Mouse (Mus musculus): ENCODE results near the gene Lrrc4. TPM values are rescaled to one million over a fixed set of nuclear protein-coding genes. Genes with fewer than 3 reads are reported as not detected.

The Lrrc4 gene
- polyA plus RNA-seq, 2 experiments: 0.61 to 0.99 TPM

DNA sequence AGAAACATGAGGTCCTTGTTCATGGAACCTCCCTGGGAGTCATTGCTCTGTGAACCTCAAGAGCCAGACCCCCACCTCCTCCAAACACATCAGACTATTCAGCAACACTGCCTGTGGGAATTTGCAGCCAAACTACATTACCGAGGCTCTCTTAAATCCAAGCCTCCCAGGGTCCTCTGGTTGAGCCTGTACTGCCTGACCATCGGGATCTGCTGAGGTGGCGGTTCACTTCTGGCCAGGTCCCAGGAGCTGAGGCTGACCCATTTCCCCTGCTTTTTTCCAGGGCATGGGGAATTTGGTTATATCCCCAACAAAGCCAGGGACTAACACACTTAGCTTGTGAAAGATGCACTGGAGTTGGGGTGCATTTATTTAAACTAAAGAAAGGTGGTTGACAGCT, 4.0 kb downstream of the Lrrc4 start:
- Histone ChIP-seq H3K9me3 (ENCODE audit: control insufficient read depth, low read length) (no peaks in the 10 kb centered on the region), H3K4me1 (ENCODE audit: control insufficient read depth, insufficient read depth, low read length) (peaks cover 7% of the 10 kb centered on the region; the same call in 1 of the 2 replicates), H3K4me3 (replicated peaks; ENCODE audit: low read length) (no peak overlapping the region), H3K9ac (ENCODE audit: low read depth, low read length, severe bottlenecking) (no peak overlapping the region), H3K36me3 (ENCODE audit: control insufficient read depth, insufficient read depth, low read length) (no peaks in the 10 kb centered on the region), H3K27ac (replicated peaks; ENCODE audit: low read depth, low read length) (no peak overlapping the region), H3K27me3 (ENCODE audit: control insufficient read depth, insufficient read depth, low read length) (peaks cover 29% of the 10 kb centered on the region), H3K4me2 (replicated peaks; ENCODE audit: low read depth, low read length, severe bottlenecking) (no peak overlapping the region)
- no peak for ATAC-seq (ENCODE audit: low FRiP score, low read depth)
- WGBS: 32% methylated on average over 3 of the region's 3 CpGs
- TF ChIP-seq POLR2A (IDR thresholded peaks at IDR 0.05; ENCODE audit: borderline replicate concordance, extremely low read depth, insufficient read depth, insufficient read length): no peak
- DNase-seq (ENCODE audit: low spot score): no peak

DNA sequence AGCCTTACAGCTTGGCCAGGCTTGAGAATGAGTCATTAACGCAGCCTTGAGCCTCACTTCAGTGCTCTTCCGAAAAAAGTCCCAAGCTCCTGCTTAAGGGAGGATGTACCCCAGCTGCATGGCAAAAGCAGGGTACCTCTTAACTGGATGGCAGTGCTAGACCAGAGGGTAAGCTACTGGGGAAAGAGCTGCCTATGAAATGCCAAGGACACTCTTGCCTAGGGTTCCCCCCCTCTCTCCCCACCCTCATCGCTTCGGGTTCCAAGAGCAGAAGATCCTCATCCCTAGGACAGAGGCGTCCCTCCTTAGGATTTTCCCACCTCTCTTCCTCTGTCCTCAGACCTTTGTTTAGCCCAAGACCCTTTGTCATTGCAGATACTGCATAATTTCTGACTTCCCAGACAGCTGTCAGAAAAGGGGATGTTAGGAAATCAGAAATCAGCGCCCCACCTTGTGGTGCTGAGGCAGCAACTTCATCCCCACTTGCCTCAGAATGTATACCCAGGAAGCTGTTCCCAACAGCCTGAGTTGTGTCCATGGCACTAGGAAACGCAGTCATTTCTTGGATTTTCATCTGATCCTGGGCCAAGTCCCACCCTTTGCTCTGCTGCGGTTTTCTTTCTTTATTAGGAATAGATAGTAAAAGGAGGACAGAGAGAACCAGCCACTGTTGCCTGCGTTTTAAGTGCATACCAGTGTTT, 4.7 kb downstream of the Lrrc4 start:
- ATAC-seq (ENCODE audit: low FRiP score, low read depth): no peak
- Histone ChIP-seq H3K4me1 (ENCODE audit: control insufficient read depth, insufficient read depth, low read length) (peaks cover 2% of the 10 kb centered on the region; the same call in 1 of the 2 replicates), H3K4me3 (replicated peaks; ENCODE audit: low read length) (no peak overlapping the region), H3K27ac (replicated peaks; ENCODE audit: low read depth, low read length) (no peak overlapping the region), H3K36me3 (ENCODE audit: control insufficient read depth, insufficient read depth, low read length) (no peaks in the 10 kb centered on the region), H3K27me3 (ENCODE audit: control insufficient read depth, insufficient read depth, low read length) (peaks cover 23% of the 10 kb centered on the region), H3K9ac (ENCODE audit: low read depth, low read length, severe bottlenecking) (no peak overlapping the region), H3K9me3 (ENCODE audit: control insufficient read depth, low read length) (no peaks in the 10 kb centered on the region), H3K4me2 (replicated peaks; ENCODE audit: low read depth, low read length, severe bottlenecking) (no peak overlapping the region)
- no peak for TF ChIP-seq POLR2A (IDR thresholded peaks at IDR 0.05; ENCODE audit: borderline replicate concordance, extremely low read depth, insufficient read depth, insufficient read length)
- no peak for DNase-seq (ENCODE audit: low spot score)
- WGBS: 66% methylated on average over 9 of the region's 9 CpGs

DNA sequence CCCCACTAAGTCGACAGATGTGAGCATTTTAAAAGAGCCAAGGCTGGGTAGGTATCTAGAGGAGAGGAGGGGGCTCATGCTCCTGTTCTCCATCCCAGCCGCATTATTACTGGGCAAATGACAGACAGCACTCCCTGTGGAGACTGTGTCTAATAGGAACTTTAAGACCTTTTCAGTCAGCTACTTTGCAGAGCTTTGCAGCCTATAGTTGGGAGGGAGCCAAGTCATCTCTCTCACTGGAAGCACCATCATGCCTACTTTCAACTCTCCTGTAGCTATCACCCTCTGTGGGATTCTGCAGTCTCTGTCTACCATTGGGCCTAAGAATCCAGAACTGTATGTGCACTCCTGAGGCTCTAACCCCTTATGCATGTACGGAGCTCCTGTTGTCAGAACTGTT, 5.7 kb downstream of the Lrrc4 start:
- H3K27ac ChIP-seq (replicated peaks; ENCODE audit: low read depth, low read length): no peak overlapping the region
- H3K9me3 ChIP-seq (ENCODE audit: control insufficient read depth, low read length): no peaks in the 10 kb centered on the region
- no peak for TF ChIP-seq POLR2A (IDR thresholded peaks at IDR 0.05; ENCODE audit: borderline replicate concordance, extremely low read depth, insufficient read depth, insufficient read length)
- H3K4me3 ChIP-seq (replicated peaks; ENCODE audit: low read length): no peak overlapping the region
- H3K27me3 ChIP-seq (ENCODE audit: control insufficient read depth, insufficient read depth, low read length): peaks cover 14% of the 10 kb centered on the region
- H3K36me3 ChIP-seq (ENCODE audit: control insufficient read depth, insufficient read depth, low read length): no peaks in the 10 kb centered on the region
- no peak for ATAC-seq (ENCODE audit: low FRiP score, low read depth)
- H3K4me2 ChIP-seq (replicated peaks; ENCODE audit: low read depth, low read length, severe bottlenecking): no peak overlapping the region
- no peaks in the 10 kb centered on the region; the same call in 1 of the 2 replicates for H3K4me1 ChIP-seq (ENCODE audit: control insufficient read depth, insufficient read depth, low read length)
- no peak for DNase-seq (ENCODE audit: low spot score)
- WGBS: 58% methylated on average over 3 of the region's 3 CpGs
- H3K9ac ChIP-seq (ENCODE audit: low read depth, low read length, severe bottlenecking): no peak overlapping the region

DNA sequence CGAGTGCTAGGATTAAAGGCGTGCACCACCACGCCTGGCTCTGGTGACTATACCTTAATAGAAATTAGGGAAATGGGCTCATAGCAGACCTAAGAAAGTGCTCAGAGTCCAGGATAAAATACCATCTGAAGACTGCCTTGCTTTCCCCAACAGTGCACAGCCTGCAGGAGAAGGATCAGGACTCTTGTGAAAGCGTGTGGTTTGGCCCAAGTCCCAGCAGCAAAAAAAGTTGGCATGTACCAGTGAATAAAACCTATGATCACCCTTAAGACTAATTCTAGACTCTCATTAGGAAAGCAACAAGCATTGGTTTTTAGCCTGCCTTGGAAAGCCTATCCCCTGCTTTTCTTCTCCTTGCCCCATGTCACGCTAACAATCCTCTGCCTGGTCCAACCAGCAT, 7.7 kb downstream of the Lrrc4 start:
- Histone ChIP-seq H3K27me3 (ENCODE audit: control insufficient read depth, insufficient read depth, low read length) (no peaks in the 10 kb centered on the region), H3K9me3 (ENCODE audit: control insufficient read depth, low read length) (no peaks in the 10 kb centered on the region), H3K27ac (replicated peaks; ENCODE audit: low read depth, low read length) (no peak overlapping the region), H3K36me3 (ENCODE audit: control insufficient read depth, insufficient read depth, low read length) (no peaks in the 10 kb centered on the region), H3K9ac (ENCODE audit: low read depth, low read length, severe bottlenecking) (no peak overlapping the region), H3K4me2 (replicated peaks; ENCODE audit: low read depth, low read length, severe bottlenecking) (no peak overlapping the region), H3K4me3 (replicated peaks; ENCODE audit: low read length) (no peak overlapping the region), H3K4me1 (ENCODE audit: control insufficient read depth, insufficient read depth, low read length) (no peaks in the 10 kb centered on the region; the same call in 1 of the 2 replicates)
- 85% methylated on average over 5 of the region's 5 CpGs for WGBS
- DNase-seq (ENCODE audit: low spot score): no peak
- no peak for TF ChIP-seq POLR2A (IDR thresholded peaks at IDR 0.05; ENCODE audit: borderline replicate concordance, extremely low read depth, insufficient read depth, insufficient read length)
- no peak for ATAC-seq (ENCODE audit: low FRiP score, low read depth)

DNA sequence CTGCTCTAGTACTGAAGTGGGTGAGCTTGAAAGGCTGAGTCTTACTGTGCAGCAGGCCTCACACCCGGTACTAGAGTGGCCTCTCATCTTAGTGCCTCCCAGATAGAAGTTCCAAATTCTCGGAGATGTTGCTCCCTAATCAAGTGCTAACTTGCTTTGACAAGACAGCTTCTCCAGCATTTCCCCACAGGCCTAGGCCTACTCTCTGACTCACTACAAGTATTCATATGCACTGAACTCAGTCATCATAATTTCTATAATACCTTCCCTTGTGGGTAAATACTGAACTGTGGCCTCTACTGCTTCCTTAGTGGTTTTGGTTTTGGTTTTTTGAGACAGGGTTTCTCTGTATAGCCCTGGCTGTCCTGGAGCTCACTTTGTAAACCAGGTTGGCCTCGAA, 8.2 kb downstream of the Lrrc4 start:
- Histone ChIP-seq H3K4me3 (replicated peaks; ENCODE audit: low read length) (no peak overlapping the region), H3K27ac (replicated peaks; ENCODE audit: low read depth, low read length) (no peak overlapping the region), H3K9me3 (ENCODE audit: control insufficient read depth, low read length) (no peaks in the 10 kb centered on the region), H3K36me3 (ENCODE audit: control insufficient read depth, insufficient read depth, low read length) (no peaks in the 10 kb centered on the region), H3K9ac (ENCODE audit: low read depth, low read length, severe bottlenecking) (no peak overlapping the region), H3K4me1 (ENCODE audit: control insufficient read depth, insufficient read depth, low read length) (no peaks in the 10 kb centered on the region; the same call in 1 of the 2 replicates), H3K27me3 (ENCODE audit: control insufficient read depth, insufficient read depth, low read length) (no peaks in the 10 kb centered on the region), H3K4me2 (replicated peaks; ENCODE audit: low read depth, low read length, severe bottlenecking) (no peak overlapping the region)
- DNase-seq (ENCODE audit: low spot score) (no peak), ATAC-seq (ENCODE audit: low FRiP score, low read depth) (no peak)
- 74% methylated on average over 3 of the region's 3 CpGs for WGBS
- TF ChIP-seq POLR2A (IDR thresholded peaks at IDR 0.05; ENCODE audit: borderline replicate concordance, extremely low read depth, insufficient read depth, insufficient read length): no peak

All from limb, embryonic 14.5 days (tissue).